Mouse (Mus musculus) kidney, adult 2 months (tissue): ENCODE measurements around the gene Stoml2.

Source experiments
- CTCF ChIP-seq: fragments of 200-500 bp; conservative IDR thresholded peaks from 2 replicates; pipeline ENCODE4 v1.5.1; 2011; ENCODE audit warnings: low read depth, mild to moderate bottlenecking, control low read depth, low read length, moderate library complexity, mixed read lengths; ENCODE audit not compliant: insufficient read depth, insufficient read length
- POLR2A ChIP-seq: fragments of 200-500 bp; IDR thresholded peaks from one replicate; pipeline ENCODE4 v1.6.1; 2011; ENCODE audit warnings: low read depth, low read length, control low read depth

DNA sequence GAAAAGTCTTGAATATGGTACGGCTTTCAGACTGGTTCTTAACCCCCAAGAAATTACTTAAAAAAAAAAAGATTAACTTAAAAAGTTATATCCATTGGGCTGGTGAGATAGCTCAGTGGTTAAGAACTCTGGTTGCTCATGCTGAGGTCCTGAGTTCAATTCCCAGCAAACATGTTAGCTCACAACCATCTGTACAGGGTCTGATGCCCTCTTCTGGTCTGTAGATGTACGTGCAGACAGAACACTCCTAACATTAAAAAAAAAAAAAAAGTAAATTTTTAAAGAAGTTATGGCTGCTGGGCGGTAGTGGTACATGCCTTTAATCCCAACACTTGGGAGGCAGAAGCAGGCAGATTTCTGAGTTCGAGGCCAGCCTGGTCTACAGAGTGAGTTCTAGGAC lies 53.4 kb downstream of the Stoml2 start:
- no peak for TF ChIP-seq POLR2A
- TF ChIP-seq CTCF: 0 out of 2 replicates have a peak, but pooled peaks have one; percentile 12
